Mouse (Mus musculus) heart, postnatal 36 days (tissue): ENCODE results near the gene Rgs9. TPM values are rescaled to one million over a fixed set of nuclear protein-coding genes. Genes with fewer than 3 reads are reported as not detected.
A peak's percentile ranks its signal among the peaks of the same experiment; 100 is the strongest.

Source experiments
- DNase-seq, 2 experiments: peaks; one replicate each; pipeline ENCODE4 v3.0.0; 2021 to 2022
- intact Hi-C: fragments of 180-260 bp; cut with DNase I; formaldehyde crosslinking; loops from one replicate; pipeline ENCODE4 v1.15.1; 2025
- total RNA-seq, 2 experiments: library from RNA; stranded (reverse); gene quantifications; 2 replicates each; pipeline ENCODE4 v1.2.3; 2021

Gene Rgs9
- total RNA-seq, 2 experiments from 2014 or later, result 0.14 TPM; not detected in 1

DNA sequence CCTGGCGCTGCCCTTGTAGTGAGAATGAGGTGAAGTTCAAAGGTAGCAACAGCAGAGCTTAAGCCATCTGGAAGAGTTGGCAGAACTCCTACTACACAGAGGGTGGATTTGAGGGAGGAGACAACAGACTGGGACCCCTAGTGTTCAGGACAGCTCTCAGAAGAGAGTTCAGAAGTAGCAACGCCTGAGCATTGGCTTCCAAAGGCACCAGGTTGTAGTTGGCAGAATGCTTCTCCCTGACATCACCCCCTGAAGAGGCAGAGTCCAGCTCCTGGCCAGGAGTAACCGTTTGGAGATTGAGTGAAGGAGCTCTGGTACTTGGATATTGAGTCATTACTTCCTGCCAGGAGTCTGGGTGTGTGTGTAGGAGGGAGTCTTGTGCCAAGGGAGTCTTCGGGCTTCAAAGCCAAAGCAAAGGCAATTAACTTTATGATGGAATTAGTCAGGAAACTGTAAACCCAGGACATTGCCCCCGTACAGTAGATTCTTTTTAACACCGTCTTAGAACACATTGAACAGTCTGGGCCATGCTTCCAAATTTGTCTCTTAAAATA, 110.2 kb downstream of the Rgs9 start:
- no peak for DNase-seq
- intact Hi-C loops, result no loop called here

DNA sequence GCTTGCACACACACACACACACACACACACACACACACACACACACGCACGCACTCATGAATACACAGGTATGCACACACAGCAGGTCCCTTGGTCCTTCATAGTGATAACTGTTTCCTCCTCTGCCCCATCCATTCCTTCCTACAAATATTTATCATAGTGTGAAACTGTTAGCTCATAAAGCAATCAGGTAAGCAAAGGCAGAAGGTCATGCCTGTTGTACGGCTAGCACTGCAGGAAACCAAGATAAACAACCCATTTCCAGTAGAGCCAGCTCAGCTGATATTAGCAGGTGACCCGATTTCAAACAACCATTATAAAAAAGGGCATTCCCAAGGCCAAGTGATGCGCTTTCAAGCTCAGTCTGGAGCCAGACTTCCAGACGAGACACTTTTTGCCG, 116.8 kb downstream of the Rgs9 start:
- intact Hi-C loops, result no loop called here
- no peak for DNase-seq

DNA sequence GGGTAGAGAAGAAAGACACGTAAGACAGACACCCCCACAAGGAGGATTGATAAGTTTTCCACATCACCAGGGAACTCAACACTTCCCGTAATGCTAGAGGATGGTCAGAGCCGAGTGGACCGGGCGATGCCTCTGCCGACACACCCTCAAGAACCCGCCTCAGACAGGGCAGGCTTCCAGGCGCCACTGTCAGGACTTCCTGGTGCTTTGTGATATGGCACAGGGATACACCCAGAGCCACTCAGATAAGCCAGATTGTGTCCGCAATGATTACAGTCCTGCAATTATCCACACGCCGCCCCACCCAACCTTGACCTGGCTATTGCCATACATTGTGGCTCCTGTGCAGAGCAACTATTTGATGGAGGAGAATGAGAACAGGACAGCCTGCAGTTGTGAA, 117.6 kb downstream of the Rgs9 start:
- intact Hi-C loops, result no loop called here
- peak in 1 of 2 experiments; percentile 6 for DNase-seq

DNA sequence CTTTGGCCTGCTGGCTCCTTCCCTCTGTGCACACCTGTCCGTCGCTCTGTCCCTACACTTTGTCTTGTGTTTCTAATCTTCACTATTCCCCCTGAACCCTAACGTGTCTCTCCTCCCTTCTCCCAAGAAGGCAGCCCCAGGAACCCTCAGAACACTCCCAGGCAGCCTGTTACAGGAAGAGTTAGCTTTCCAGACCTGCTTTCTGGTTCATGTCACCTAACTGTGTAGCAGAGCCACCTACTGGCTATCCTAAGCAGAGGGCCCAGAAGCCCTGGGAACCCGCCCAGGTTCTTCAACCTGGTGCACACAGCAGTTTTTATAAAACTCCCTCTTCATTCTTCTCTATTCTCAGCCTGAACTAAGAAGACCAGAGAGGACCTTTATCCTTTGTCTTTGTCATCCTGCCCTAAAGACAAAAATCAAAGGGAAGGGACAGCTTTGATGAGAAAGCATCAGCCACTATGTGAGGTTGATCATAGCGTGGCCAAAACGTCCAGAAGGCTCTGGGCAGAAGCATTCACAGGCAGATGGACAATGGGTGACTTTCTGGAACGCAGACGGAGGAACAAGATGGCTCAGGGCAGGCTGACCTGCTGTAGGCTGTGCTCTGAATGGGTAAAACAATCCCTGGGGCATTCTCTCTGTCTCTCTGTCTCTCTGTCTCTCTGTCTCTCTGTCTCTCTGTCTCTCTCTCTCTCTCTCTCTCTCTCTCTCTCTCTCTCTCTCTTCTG, 119.0 kb downstream of the Rgs9 start:
- intact Hi-C loops, result loop anchor here (1.0 to 5.0 kb wide), 2 partner anchors 254 to 727 kb away; no protein-coding TSS in a partner anchor
- DNase-seq, result peak; percentile 20 to 44

DNA sequence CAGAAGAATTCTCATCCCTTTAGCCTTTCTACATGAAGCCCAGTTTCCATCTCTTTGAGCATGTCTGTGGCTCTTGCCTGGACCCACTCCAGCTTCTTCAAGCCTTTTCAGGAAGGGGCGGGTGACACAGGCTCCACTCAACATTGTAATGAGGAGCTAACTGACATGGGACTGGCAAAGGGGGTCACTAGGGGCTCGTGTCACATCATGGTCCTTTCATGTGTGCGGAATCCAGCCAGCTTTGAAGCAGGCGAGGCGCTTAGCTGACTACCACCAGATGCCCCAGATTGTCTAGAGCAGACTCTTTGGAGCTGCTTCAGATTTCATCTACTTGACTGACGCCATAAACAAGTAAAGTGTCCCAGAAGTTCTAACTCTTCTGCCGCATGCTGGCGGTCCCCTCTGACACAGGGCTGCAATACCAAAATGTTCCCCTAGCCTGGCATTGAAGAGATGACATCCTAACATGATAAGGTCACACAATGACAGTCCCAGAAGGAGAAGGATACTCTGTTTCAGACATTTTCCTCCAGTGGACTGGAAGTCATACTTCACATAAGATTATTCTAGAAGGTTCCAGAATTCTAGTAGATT, 122.5 kb downstream of the Rgs9 start:
- intact Hi-C loops, result loop anchor here (5.0 kb wide), 1 partner anchor 723 kb away; no protein-coding TSS in a partner anchor
- no peak for DNase-seq

Other genes with a start within 250 kb of the Rgs9 start
- not detected for gene E030025P04Rik, start 153.8 kb downstream of the Rgs9 start, total RNA-seq
- gene Gna13, start 64.7 kb upstream of the Rgs9 start, total RNA-seq, result 10 to 100 TPM; 33.7 to 34.2 TPM
- gene 9930022D16Rik, start 115.8 kb upstream of the Rgs9 start, total RNA-seq, result not detected
- 10 to 100 TPM; 51.9 to 56.7 TPM for gene Amz2, start 127.8 kb upstream of the Rgs9 start, total RNA-seq
- 1 to 10 TPM; 1.4 to 1.9 TPM for gene Arsg, start 175.2 kb upstream of the Rgs9 start, total RNA-seq
- 1 to 10 TPM; 5.5 to 7.4 TPM for gene Slc16a6, start 175.5 kb upstream of the Rgs9 start, total RNA-seq